Mouse (Mus musculus) small intestine, adult 2 months (tissue): ENCODE measurements around the gene Lmnb2.

Experiments used
- CTCF ChIP-seq: fragments of 200-500 bp; IDR thresholded peaks from 2 replicates; pipeline ENCODE4 v1.5.1; 2012; ENCODE audit warnings: low read depth, mild to moderate bottlenecking, control low read depth, inconsistent platforms, low read length, moderate library complexity, mixed read lengths; ENCODE audit not compliant: insufficient replicate concordance, insufficient read length; ENCODE audit errors: extremely low read depth
- POLR2A ChIP-seq: fragments of 200-500 bp; IDR thresholded peaks from 2 replicates; pipeline ENCODE4 v1.6.1; 2012; ENCODE audit warnings: low read depth, mild to moderate bottlenecking, control low read depth, inconsistent platforms, low read length, moderate library complexity

- no peak for TF ChIP-seq CTCF
- no peak for TF ChIP-seq POLR2A
Measured at GRCm38 (mm10) chr10:80943701-80944100, 25.7 kb upstream of the Lmnb2 start.
